Mouse (Mus musculus): ENCODE results near the gene Smim12.

The Smim12 gene

GRCm38 (mm10) chr4:127236631-127237030 lies 7.0 kb upstream of the Smim12 start:
- DNase-seq: peak; percentile 40

- no peak for DNase-seq
Measured at GRCm38 (mm10) chr4:127237271-127237670, 6.3 kb upstream of the Smim12 start.

- DNase-seq: peak; percentile 24
Measured at GRCm38 (mm10) chr4:127242696-127243095, 888 bp upstream of the Smim12 start.

- no peak for DNase-seq
Measured at GRCm38 (mm10) chr4:127243953-127244352, 369 bp downstream of the Smim12 start.

GRCm38 (mm10) chr4:127249701-127250349 lies 6.2 kb downstream of the Smim12 start:
- DNase-seq: peak; percentile 93

GRCm38 (mm10) chr4:127251963-127252585 lies 8.5 kb downstream of the Smim12 start:
- DNase-seq: no peak

- DNase-seq: no peak
Measured at GRCm38 (mm10) chr4:127256739-127257138, 13.2 kb downstream of the Smim12 start.

GRCm38 (mm10) chr4:127258186-127258897 lies 14.8 kb downstream of the Smim12 start:
- DNase-seq: no peak

- DNase-seq: no peak
Measured at GRCm38 (mm10) chr4:127261601-127262000, 18.0 kb downstream of the Smim12 start.

GRCm38 (mm10) chr4:127263438-127264182 lies 20.0 kb downstream of the Smim12 start:
- no peak for DNase-seq

GRCm38 (mm10) chr4:127264183-127264554 lies 20.6 kb downstream of the Smim12 start:
- DNase-seq: no peak

GRCm38 (mm10) chr4:127278451-127279001 lies 34.9 kb downstream of the Smim12 start:
- no peak for DNase-seq

GRCm38 (mm10) chr4:127279241-127279640 lies 35.7 kb downstream of the Smim12 start:
- DNase-seq: no peak

- DNase-seq: no peak
Measured at GRCm38 (mm10) chr4:127286907-127287306, 43.3 kb downstream of the Smim12 start.

GRCm38 (mm10) chr4:127289039-127289548 lies 45.5 kb downstream of the Smim12 start:
- DNase-seq: no peak

GRCm38 (mm10) chr4:127292631-127293030 lies 49.0 kb downstream of the Smim12 start:
- no peak for DNase-seq

Measured in thymus, postnatal 14 days (tissue).